Mouse (Mus musculus) lung, embryonic 14.5 days (tissue): ENCODE data around the gene Gch1. TPM values are rescaled to one million over a fixed set of nuclear protein-coding genes. Genes with fewer than 3 reads are reported as not detected.

ENCODE experiments used
- ATAC-seq: fragments of 200-750 bp; cut with Nextera tagmentation; 2 replicates; pipeline ENCODE4 v1.8.0; 2017; ENCODE audit warnings: mild to moderate bottlenecking, moderate TSS enrichment, moderate library complexity; ENCODE audit not compliant: insufficient read depth
- DNase-seq: peaks from one replicate; pipeline ENCODE4 v3.0.0-alpha.2; 2015
- H3K27ac ChIP-seq: fragments of 300-500 bp; sonication (generic); 2 replicates; pipeline ENCODE4 v1.5.1; 2014; ENCODE audit warnings: low read depth, mild to moderate bottlenecking, moderate library complexity
- H3K27me3 ChIP-seq: fragments of 300-500 bp; sonication (generic); 2 replicates; pipeline ENCODE4 v1.6.1; 2014; ENCODE audit warnings: low read length, control low read depth; ENCODE audit not compliant: insufficient read depth
- H3K36me3 ChIP-seq: fragments of 300-500 bp; sonication (generic); 2 replicates; pipeline ENCODE4 v1.6.1; 2014; ENCODE audit warnings: control low read depth; ENCODE audit not compliant: insufficient read depth
- H3K4me1 ChIP-seq: fragments of 300-500 bp; sonication (generic); 2 replicates; pipeline ENCODE4 v1.6.1; 2014; ENCODE audit warnings: antibody characterized with exemption, control low read depth; ENCODE audit not compliant: insufficient read depth
- H3K4me2 ChIP-seq: fragments of 300-500 bp; sonication (generic); 2 replicates; pipeline ENCODE4 v1.6.1; 2014; ENCODE audit warnings: mild to moderate bottlenecking
- H3K4me3 ChIP-seq: fragments of 300-500 bp; sonication (generic); 2 replicates; pipeline ENCODE4 v1.5.1; 2014; ENCODE audit warnings: low read depth, low read length
- H3K9ac ChIP-seq: fragments of 300-500 bp; sonication (generic); 2 replicates; pipeline ENCODE4 v1.6.1; 2014
- H3K9me3 ChIP-seq: fragments of 300-500 bp; sonication (generic); 2 replicates; pipeline ENCODE4 v1.6.1; 2016; ENCODE audit warnings: low read depth, low read length, control low read depth
- CTCF ChIP-seq: IDR thresholded peaks from 2 replicates; pipeline ENCODE4 v1.5.1; 2016; ENCODE audit warnings: antibody characterized with exemption, low read depth
- WGBS: fragments of 180-500 bp; shearing (Covaris S2); extraction: QIAGEN DNeasy Blood & Tissue Kit; methylation state at CpG from one replicate; pipeline ENCODE4 v1.1.7; 2014; 5-methylcytosine and 5-hydroxymethylcytosine counted together
- polyA plus RNA-seq: library from polyadenylated mRNA; unstranded; fragments of >200 nt; fragmentation: Nextera tagmentation; extraction: Ambion mirVana; gene quantifications from 2 replicates; pipeline ENCODE4 v1.2.1, GENCODE M21; 2014

The Gch1 gene
- polyA plus RNA-seq, 1 experiment from 2014 or later: 4.1 TPM

DNA sequence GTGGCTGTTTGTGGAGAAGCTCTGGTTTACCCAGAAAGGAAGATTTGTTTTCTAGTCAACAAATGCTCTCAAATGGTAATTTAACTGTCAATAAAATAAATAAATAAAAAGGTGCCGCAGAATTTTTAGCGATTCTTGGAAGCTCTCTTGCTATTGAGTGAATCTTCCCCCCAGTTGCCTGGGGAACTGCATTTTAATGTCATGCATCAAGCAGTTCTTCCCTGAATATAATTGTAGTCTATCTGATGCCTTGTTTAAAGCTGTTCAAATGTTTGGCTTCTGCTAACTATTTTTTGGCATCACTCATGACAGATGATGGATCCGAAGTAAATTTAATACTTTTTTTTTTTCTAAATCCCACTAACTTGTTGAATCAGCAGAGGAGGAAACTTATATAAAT lies 8.1 kb upstream of the Gch1 start:
- H3K27me3 ChIP-seq: no peaks in the 10 kb centered on the region
- H3K4me3 ChIP-seq: no peak overlapping the region
- no peak overlapping the region for H3K9ac ChIP-seq
- H3K4me1 ChIP-seq: no peaks in the 10 kb centered on the region
- 82% methylated on average over 3 of the region's 3 CpGs for WGBS
- no peak overlapping the region for H3K4me2 ChIP-seq
- no peak for TF ChIP-seq CTCF
- no peak for DNase-seq
- H3K36me3 ChIP-seq: no peaks in the 10 kb centered on the region
- ATAC-seq: no peak
- H3K27ac ChIP-seq: no peak overlapping the region
- no peaks in the 10 kb centered on the region for H3K9me3 ChIP-seq

DNA sequence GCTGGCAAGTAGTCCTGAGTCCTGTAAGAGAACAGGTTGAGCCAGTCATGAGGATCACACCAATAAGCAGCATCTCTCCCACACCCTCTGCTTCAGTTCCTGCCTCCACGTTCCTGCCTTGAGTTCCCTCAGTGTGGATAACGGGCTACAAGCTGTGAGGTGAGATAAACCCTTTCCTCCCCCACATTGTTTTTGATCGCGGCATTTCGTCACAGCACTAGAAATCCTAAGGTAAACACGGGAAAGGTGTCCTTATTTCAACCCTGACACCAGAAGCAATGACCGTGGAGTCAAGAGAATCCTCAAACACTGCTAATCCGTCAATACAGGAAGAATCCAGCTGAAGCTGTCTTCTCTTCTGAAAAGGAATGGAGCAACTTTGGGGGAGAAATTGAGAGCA lies 7.5 kb upstream of the Gch1 start:
- Histone ChIP-seq H3K36me3 (no peaks in the 10 kb centered on the region), H3K9me3 (no peaks in the 10 kb centered on the region), H3K4me3 (no peak overlapping the region), H3K4me2 (no peak overlapping the region), H3K27me3 (no peaks in the 10 kb centered on the region), H3K9ac (no peak overlapping the region), H3K4me1 (no peaks in the 10 kb centered on the region), H3K27ac (no peak overlapping the region)
- no peak for ATAC-seq
- no peak for DNase-seq
- 56% methylated on average over 8 of the region's 8 CpGs for WGBS
- no peak for TF ChIP-seq CTCF

- no peak overlapping the region for H3K4me2 ChIP-seq
- no peak overlapping the region for H3K9ac ChIP-seq
- H3K4me1 ChIP-seq: no peaks in the 10 kb centered on the region
- no peaks in the 10 kb centered on the region for H3K9me3 ChIP-seq
- no peak overlapping the region for H3K4me3 ChIP-seq
- no peaks in the 10 kb centered on the region for H3K36me3 ChIP-seq
- no peak overlapping the region for H3K27ac ChIP-seq
- H3K27me3 ChIP-seq: no peaks in the 10 kb centered on the region
- TF ChIP-seq CTCF: 0 out of 2 replicates have a peak, but pooled peaks have one; percentile 19
- no peak for ATAC-seq
- WGBS: 32% methylated on average over 4 of the region's 4 CpGs
- DNase-seq: no peak
Measured at GRCm38 (mm10) chr14:47194096-47194495, 4.9 kb upstream of the Gch1 start.

DNA sequence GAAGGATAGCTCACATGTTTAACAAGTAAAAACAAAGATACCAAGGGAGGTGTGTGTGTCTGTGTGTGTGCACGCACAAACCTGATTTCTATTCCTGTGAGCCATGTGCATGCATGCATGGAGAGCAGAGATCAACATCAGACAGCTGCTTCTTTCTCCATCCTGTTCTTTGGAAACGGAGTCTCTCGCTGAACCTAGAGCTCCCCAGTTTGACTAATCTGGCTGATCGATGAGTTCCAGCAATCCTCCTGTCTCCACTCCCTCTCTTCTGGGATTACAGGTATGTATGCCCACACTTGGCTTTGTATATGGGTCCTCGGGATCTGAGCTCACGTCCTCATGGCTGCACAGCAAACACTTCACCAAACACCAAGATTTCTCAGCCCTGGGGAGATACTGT lies 4.3 kb upstream of the Gch1 start:
- H3K4me2 ChIP-seq: no peak overlapping the region
- WGBS: 62% methylated on average over 6 of the region's 6 CpGs
- no peaks in the 10 kb centered on the region for H3K9me3 ChIP-seq
- H3K4me3 ChIP-seq: no peak overlapping the region
- ATAC-seq (no peak), DNase-seq (no peak)
- H3K4me1 ChIP-seq: no peaks in the 10 kb centered on the region
- H3K27ac ChIP-seq: no peak overlapping the region
- H3K36me3 ChIP-seq: no peaks in the 10 kb centered on the region
- no peak overlapping the region for H3K9ac ChIP-seq
- peaks cover 5% of the 10 kb centered on the region for H3K27me3 ChIP-seq
- TF ChIP-seq CTCF: no peak

DNA sequence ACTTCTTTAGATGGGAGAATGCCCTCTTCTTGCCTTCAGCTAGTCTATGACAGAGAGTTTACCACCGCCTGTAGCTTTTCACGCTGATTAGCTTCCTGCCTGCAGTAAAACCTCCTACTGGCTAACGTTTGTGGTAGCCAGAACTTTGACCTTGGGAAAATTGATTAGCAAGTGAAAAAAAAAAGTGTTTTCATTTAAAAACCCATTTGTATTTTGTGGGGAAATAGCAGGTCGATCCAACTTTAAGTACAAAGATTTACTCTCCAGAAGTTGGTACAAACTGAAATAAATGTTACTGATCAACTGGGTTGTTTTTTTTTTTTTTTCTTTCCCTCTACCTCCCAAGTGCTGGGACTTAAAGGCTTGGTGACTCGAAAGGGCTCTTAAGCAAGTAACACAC lies 2.6 kb upstream of the Gch1 start:
- no peak for TF ChIP-seq CTCF
- H3K27me3 ChIP-seq: peaks cover 9% of the 10 kb centered on the region
- no peaks in the 10 kb centered on the region for H3K4me1 ChIP-seq
- no peaks in the 10 kb centered on the region for H3K36me3 ChIP-seq
- H3K4me2 ChIP-seq: no peak overlapping the region
- no peak overlapping the region for H3K27ac ChIP-seq
- no peaks in the 10 kb centered on the region for H3K9me3 ChIP-seq
- H3K4me3 ChIP-seq: no peak overlapping the region
- ATAC-seq (no peak), DNase-seq (no peak)
- H3K9ac ChIP-seq: no peak overlapping the region
- 31% methylated on average over 5 of the region's 5 CpGs for WGBS

DNA sequence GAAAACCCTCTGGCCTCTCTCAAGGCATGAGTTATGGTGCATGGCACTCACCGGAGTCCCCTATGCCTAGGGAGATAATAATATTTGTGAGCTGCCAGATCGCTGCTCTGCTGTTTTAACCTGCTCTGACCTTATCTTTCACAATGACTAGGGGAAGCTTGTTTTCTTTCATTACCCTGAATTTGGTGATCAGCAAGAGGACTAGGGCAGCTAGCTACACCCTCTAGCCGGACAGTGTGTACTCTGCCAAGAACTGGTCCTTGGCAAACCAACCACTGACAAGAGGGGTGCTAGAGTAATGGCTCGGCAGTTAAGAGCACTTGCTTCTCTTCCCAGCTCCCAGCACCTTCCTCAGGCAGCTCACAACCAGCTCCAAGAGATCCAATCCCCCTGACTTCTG lies 1.4 kb upstream of the Gch1 start:
- no peak for TF ChIP-seq CTCF
- ATAC-seq (no peak), DNase-seq (no peak)
- H3K9me3 ChIP-seq: no peaks in the 10 kb centered on the region
- H3K4me3 ChIP-seq: no peak overlapping the region
- WGBS: 49% methylated on average over 4 of the region's 4 CpGs
- no peaks in the 10 kb centered on the region for H3K4me1 ChIP-seq
- H3K9ac ChIP-seq: no peak overlapping the region
- peaks cover 9% of the 10 kb centered on the region for H3K27me3 ChIP-seq
- H3K27ac ChIP-seq: no peak overlapping the region
- H3K4me2 ChIP-seq: no peak overlapping the region
- H3K36me3 ChIP-seq: no peaks in the 10 kb centered on the region

GRCm38 (mm10) chr14:47189635-47189955 lies 382 bp upstream of the Gch1 start:
- Histone ChIP-seq H3K9me3 (no peaks in the 10 kb centered on the region), H3K36me3 (no peaks in the 10 kb centered on the region), H3K4me2 (peak overlapping the region; percentile 99), H3K4me1 (no peaks in the 10 kb centered on the region), H3K9ac (peak overlapping the region; percentile 44; the same call in 1 of the 2 replicates), H3K27ac (no peak overlapping the region), H3K27me3 (peaks cover 9% of the 10 kb centered on the region), H3K4me3 (peak overlapping the region; percentile 62)
- 11% methylated on average over 8 of the region's 8 CpGs for WGBS
- no peak for TF ChIP-seq CTCF
- ATAC-seq (0 out of 2 replicates have a peak, but pooled peaks have one; percentile 12), DNase-seq (no peak)

DNA sequence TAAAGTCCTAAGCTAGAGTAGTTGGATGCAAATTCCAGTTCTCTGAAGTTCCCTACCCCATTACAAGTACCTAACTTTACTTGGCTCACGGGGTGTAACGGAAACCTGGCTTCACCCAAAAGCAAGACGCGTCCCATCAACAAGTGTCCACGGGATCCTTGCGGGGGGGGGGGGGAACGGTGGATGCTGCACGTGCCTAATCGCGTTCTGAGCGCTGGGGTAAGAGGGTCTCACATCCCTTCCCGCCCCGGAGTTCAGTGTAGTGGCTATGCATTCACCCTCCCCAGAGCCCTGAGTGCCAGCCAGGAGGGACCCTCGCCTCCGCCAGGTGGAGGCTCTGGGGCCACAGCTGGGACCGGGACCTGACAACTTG lies 752 bp downstream of the Gch1 start:
- Histone ChIP-seq H3K4me1 (no peaks in the 10 kb centered on the region), H3K9me3 (no peaks in the 10 kb centered on the region), H3K27ac (no peak overlapping the region), H3K4me3 (peak overlapping the region; percentile 62), H3K36me3 (no peaks in the 10 kb centered on the region), H3K27me3 (peaks cover 9% of the 10 kb centered on the region), H3K4me2 (peak overlapping the region; percentile 99), H3K9ac (peak overlapping the region; percentile 44)
- 1% methylated on average over 16 of the region's 16 CpGs for WGBS
- ATAC-seq (peak; percentile 48; the same call in 1 of the 2 replicates), DNase-seq (no peak)
- no peak for TF ChIP-seq CTCF
